Mouse (Mus musculus): ENCODE data around the gene Gm11238. TPM values are rescaled to one million over a fixed set of nuclear protein-coding genes. Genes with fewer than 3 reads are reported as not detected.

Gene Gm11238
- polyA plus RNA-seq (2014; fragmentation: Illumina TruSeq; extraction: RNeasy Lipid Tissue Mini Kit (QIAGEN cat#74804); ENCODE audit: low read depth, low replicate concordance) = not detected

DNA sequence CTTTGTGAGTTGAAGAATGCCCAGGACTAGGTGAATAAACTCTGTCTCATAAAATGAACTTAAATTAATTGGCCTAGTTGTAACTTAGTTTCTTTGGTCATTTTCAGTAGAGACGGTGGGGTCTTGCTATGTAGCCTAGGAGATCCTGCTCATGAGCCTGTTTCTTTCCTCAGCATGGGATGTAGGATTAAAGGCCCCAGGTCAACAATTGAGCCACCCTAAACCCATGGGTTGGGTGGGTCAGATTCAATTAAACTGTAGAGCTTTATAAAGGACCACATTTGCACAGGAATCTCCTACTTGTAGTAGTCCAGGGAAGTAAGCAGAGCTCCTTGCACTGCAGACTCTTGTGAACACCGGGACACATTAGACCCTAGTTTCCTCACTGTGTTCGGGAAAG, at the start of gene Gm11238:
TSS of gene Gm11238 (plus strand) at position 301 of the 400 bp plus-strand sequence.

GRCm38 (mm10) chr4:73622684-73623083, 15.0 kb downstream of the Gm11238 start, which contains the start of gene Gm11237:
Gene Gm11237, plus strand, starts transcription at chr4:73622984.

DNA sequence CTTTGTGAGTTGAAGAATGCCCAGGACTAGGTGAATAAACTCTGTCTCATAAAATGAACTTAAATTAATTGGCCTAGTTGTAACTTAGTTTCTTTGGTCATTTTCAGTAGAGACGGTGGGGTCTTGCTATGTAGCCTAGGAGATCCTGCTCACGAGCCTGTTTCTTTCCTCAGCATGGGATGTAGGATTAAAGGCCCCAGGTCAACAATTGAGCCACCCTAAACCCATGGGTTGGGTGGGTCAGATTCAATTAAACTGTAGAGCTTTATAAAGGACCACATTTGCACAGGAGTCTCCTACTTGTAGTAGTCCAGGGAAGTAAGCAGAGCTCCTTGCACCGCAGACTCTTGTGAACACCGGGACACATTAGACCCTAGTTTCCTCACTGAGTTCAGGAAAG, 30.1 kb downstream of the Gm11238 start, which contains the start of gene Gm11236:
TSS of gene Gm11236 (plus strand) at position 301 of the 400 bp plus-strand sequence.

DNA sequence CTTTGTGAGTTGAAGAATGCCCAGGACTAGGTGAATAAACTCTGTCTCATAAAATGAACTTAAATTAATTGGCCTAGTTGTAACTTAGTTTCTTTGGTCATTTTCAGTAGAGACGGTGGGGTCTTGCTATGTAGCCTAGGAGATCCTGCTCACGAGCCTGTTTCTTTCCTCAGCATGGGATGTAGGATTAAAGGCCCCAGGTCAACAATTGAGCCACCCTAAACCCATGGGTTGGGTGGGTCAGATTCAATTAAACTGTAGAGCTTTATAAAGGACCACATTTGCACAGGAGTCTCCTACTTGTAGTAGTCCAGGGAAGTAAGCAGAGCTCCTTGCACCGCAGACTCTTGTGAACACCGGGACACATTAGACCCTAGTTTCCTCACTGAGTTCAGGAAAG, 60.4 kb downstream of the Gm11238 start, which contains the start of gene Gm11239:
TSS of gene Gm11239 (plus strand) at position 301 of the 400 bp plus-strand sequence.

DNA sequence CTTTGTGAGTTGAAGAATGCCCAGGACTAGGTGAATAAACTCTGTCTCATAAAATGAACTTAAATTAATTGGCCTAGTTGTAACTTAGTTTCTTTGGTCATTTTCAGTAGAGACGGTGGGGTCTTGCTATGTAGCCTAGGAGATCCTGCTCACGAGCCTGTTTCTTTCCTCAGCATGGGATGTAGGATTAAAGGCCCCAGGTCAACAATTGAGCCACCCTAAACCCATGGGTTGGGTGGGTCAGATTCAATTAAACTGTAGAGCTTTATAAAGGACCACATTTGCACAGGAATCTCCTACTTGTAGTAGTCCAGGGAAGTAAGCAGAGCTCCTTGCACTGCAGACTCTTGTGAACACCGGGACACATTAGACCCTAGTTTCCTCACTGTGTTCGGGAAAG, 75.5 kb downstream of the Gm11238 start, which contains the start of gene Gm428:
TSS of gene Gm428 (plus strand) at position 301 of the 400 bp plus-strand sequence.

Other genes starting within 250 kb of the Gm11238 start
- not detected for gene Gm11487, start 202.8 kb upstream of the Gm11238 start, polyA plus RNA-seq (2014; fragmentation: Illumina TruSeq; extraction: RNeasy Lipid Tissue Mini Kit (QIAGEN cat#74804); ENCODE audit: low read depth, low replicate concordance)
- not detected for gene Gm11237, start 15.1 kb downstream of the Gm11238 start, polyA plus RNA-seq (2014; fragmentation: Illumina TruSeq; extraction: RNeasy Lipid Tissue Mini Kit (QIAGEN cat#74804); ENCODE audit: low read depth, low replicate concordance)
- not detected for gene Gm11236, start 30.2 kb downstream of the Gm11238 start, polyA plus RNA-seq (2014; fragmentation: Illumina TruSeq; extraction: RNeasy Lipid Tissue Mini Kit (QIAGEN cat#74804); ENCODE audit: low read depth, low replicate concordance)
- not detected for gene Gm11239, start 60.5 kb downstream of the Gm11238 start, polyA plus RNA-seq (2014; fragmentation: Illumina TruSeq; extraction: RNeasy Lipid Tissue Mini Kit (QIAGEN cat#74804); ENCODE audit: low read depth, low replicate concordance)
- not detected for gene Gm428, start 75.6 kb downstream of the Gm11238 start, polyA plus RNA-seq (2014; fragmentation: Illumina TruSeq; extraction: RNeasy Lipid Tissue Mini Kit (QIAGEN cat#74804); ENCODE audit: low read depth, low replicate concordance)
- gene Rasef, start 183.1 kb downstream of the Gm11238 start, polyA plus RNA-seq (2014; fragmentation: Illumina TruSeq; extraction: RNeasy Lipid Tissue Mini Kit (QIAGEN cat#74804); ENCODE audit: low read depth, low replicate concordance) = 202 TPM

Measured in sigmoid colon, adult 10 weeks (tissue).